Mouse (Mus musculus): ENCODE data around the gene Slc29a2.

DNA sequence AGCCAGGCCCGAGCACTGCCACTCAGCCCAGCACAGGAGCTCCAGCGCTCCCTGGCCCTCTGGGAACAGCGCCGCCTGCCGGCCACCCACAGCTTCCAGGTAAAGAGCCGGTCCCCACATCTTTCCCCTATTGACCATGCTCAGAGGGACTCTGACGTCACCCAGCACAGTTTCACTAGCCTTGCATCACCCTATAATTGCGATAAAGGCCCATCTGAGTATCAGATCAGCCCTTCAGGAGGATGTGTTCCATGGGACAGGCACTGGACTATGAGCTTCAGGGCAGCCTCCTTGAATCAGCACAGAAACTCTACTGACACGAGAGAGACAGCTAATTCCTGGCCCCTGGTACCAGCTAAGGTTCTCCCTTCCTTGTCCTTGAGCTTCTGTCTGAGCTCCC lies 30.2 kb downstream of the Slc29a2 start:
- TF ChIP-seq CTCF (IDR thresholded peaks at IDR 0.05; ENCODE audit: borderline replicate concordance, extremely low read depth, insufficient read depth, insufficient read length), result peak; percentile 80
- TF ChIP-seq POLR2A (IDR thresholded peaks at IDR 0.05; ENCODE audit: borderline replicate concordance, extremely low read depth, insufficient read depth, insufficient read length, poor library complexity, severe bottlenecking), result no peak
